In genomic region chr4:134395977-134396825, GRCm38 (mm10) we compare ENCODE assay signal across 8 mouse cellular contexts. TPM values are rescaled to one million over a fixed set of nuclear protein-coding genes. Genes with fewer than 3 reads are reported as not detected.
DNase-seq lines count a peak whose midpoint lies in the region; ATAC-seq and TF ChIP-seq lines count a peak whose summit lies in the region.

Gene Pafah2, plus strand, starts transcription at chr4:134396320.

- H3K4me2 ChIP-seq in forebrain, postnatal 0 days (ENCODE audit: low read depth), result peak within 1 kb of the TSS; percentile 92
- peak within 1 kb of the TSS; percentile 82 for H3K4me2 ChIP-seq in lung, embryonic 15.5 days

- no peaks in the 10 kb centered on the region; a peak in 1 of 4 replicates for H3K36me3 ChIP-seq in MEL (ENCODE audit: control insufficient read depth in 1 of 2, insufficient read depth in 2 of 2, low read length in 2 of 2)
- no peaks in the 10 kb centered on the region for H3K36me3 ChIP-seq in forebrain, postnatal 0 days (ENCODE audit: insufficient read depth)
- no peaks in the 10 kb centered on the region for H3K36me3 ChIP-seq in lung, embryonic 15.5 days

- peak within 1 kb of the TSS; percentile 63 for H3K9ac ChIP-seq in MEL (ENCODE audit: control insufficient read depth, low read depth, low read length, poor library complexity, severe bottlenecking)
- H3K9ac ChIP-seq in forebrain, postnatal 0 days, result peak within 1 kb of the TSS; percentile 56
- H3K9ac ChIP-seq in lung, embryonic 15.5 days, result peak within 1 kb of the TSS; percentile 48

- WGBS in cerebellum, adult 2 months, result under 1% methylated on average over 31 of the region's 31 CpGs
- WGBS in forebrain, postnatal 0 days, result under 1% methylated on average over 31 of the region's 31 CpGs
- under 1% methylated on average over 31 of the region's 31 CpGs for WGBS in lung, embryonic 15.5 days

- H3K79me2 ChIP-seq in MEL (ENCODE audit: control insufficient read depth, insufficient read depth, low read length, poor library complexity), result no peaks in the 10 kb centered on the region; the same call in 1 of the 2 replicates

- H3K27ac ChIP-seq in MEL (ENCODE audit: control insufficient read depth, low read depth, low read length), result peak within 1 kb of the TSS; percentile 6; the same call in 1 of the 2 replicates
- H3K27ac ChIP-seq in cerebellum, adult 2 months (ENCODE audit: insufficient read depth, low read length), result peak within 1 kb of the TSS; percentile 72
- H3K27ac ChIP-seq in forebrain, postnatal 0 days (ENCODE audit: low read depth, low read length), result peak within 1 kb of the TSS; percentile 81
- H3K27ac ChIP-seq in lung, embryonic 15.5 days, result peak within 1 kb of the TSS; percentile 86

- peak; percentile 98 for ATAC-seq in forebrain, postnatal 0 days
- peak; percentile 96 for ATAC-seq in lung, embryonic 15.5 days (ENCODE audit: borderline replicate concordance, extremely low read depth, low FRiP score, low TSS enrichment)

- TF ChIP-seq CTCF in MEL (IDR thresholded peaks at IDR 0.05 in 2 of 3, conservative IDR thresholded peaks at IDR 0.05 in 1 of 3; ENCODE audit: control insufficient read depth in 1 of 3, insufficient read depth in 1 of 3, low read depth in 2 of 3, low read length in 3 of 3, poor library complexity in 1 of 3, severe bottlenecking in 1 of 3), result peak; percentile 82 to 93 (median 91)
- peak; percentile 99 for TF ChIP-seq CTCF in cerebellum, adult 2 months (IDR thresholded peaks at IDR 0.05; ENCODE audit: borderline replicate concordance, insufficient read depth, low read depth, low read length)
- peak; percentile 99 for TF ChIP-seq CTCF in forebrain, postnatal 0 days (IDR thresholded peaks at IDR 0.05; ENCODE audit: low read depth)

- 0 out of 4 replicates have a peak, but pooled peaks of 1 of the 2 experiments have one; percentile 16 for TF ChIP-seq EP300 in MEL (IDR thresholded peaks at IDR 0.05; ENCODE audit: low read depth in 1 of 2, low read length in 2 of 2)

- H3K9me3 ChIP-seq in MEL (replicated peaks; ENCODE audit: insufficient read depth, low read length), result no peaks in the 10 kb centered on the region
- H3K9me3 ChIP-seq in forebrain, postnatal 0 days (ENCODE audit: low read length), result no peaks in the 10 kb centered on the region
- no peaks in the 10 kb centered on the region; the same call in 1 of the 2 replicates for H3K9me3 ChIP-seq in lung, embryonic 15.5 days

- H3K4me3 ChIP-seq in MEL (ENCODE audit: control insufficient read depth in 1 of 2, insufficient read depth in 1 of 2, low read depth in 2 of 2, low read length in 2 of 2), result peak within 1 kb of the TSS; percentile 59 to 69
- peak within 1 kb of the TSS; percentile 82 for H3K4me3 ChIP-seq in cerebellum, adult 2 months (replicated peaks; ENCODE audit: insufficient read depth, low read depth, low read length)
- peak within 1 kb of the TSS; percentile 43 for H3K4me3 ChIP-seq in forebrain, postnatal 0 days (ENCODE audit: low read depth, low read length)
- H3K4me3 ChIP-seq in lung, embryonic 15.5 days, result peak within 1 kb of the TSS; percentile 54

- peak; percentile 76 for TF ChIP-seq RAD21 in MEL (IDR thresholded peaks at IDR 0.05; ENCODE audit: low read depth, low read length)

- peak; percentile 99 for DNase-seq in MEL (ENCODE audit: low read depth, low spot score)
- peak; percentile 95 to 98 for DNase-seq in cerebellum, adult 2 months
- peak; percentile 99 for DNase-seq in forebrain, postnatal 0 days
- peak; percentile 95 for DNase-seq in heart, postnatal 4 days
- DNase-seq in layer of hippocampus, adult 8-10 months (ENCODE audit: low spot score in 2 of 2), result peak; percentile 97 to 98
- peak; percentile 94 for DNase-seq in ovary, adult 18-20 months (ENCODE audit: low spot score)
- peak; percentile 98 for DNase-seq in thymus, postnatal 0 days (ENCODE audit: low spot score)

- H3K4me1 ChIP-seq in MEL (ENCODE audit: control insufficient read depth in 1 of 2, insufficient read depth in 2 of 2, low read length in 2 of 2), result peaks cover 2 to 6% of the 10 kb centered on the region in 2 experiments; a peak in 2 of 4 replicates
- peaks cover 4% of the 10 kb centered on the region for H3K4me1 ChIP-seq in cerebellum, adult 2 months (ENCODE audit: control insufficient read depth, insufficient read depth, low read length)
- H3K4me1 ChIP-seq in forebrain, postnatal 0 days (ENCODE audit: insufficient read depth), result peaks cover 14% of the 10 kb centered on the region
- H3K4me1 ChIP-seq in lung, embryonic 15.5 days, result peaks cover 20% of the 10 kb centered on the region

- 0 out of 4 replicates have a peak, but pooled peaks of 1 of the 2 experiments have one; percentile 45 for TF ChIP-seq POLR2A in MEL (IDR thresholded peaks at IDR 0.05; ENCODE audit: control insufficient read depth in 1 of 2, insufficient read depth in 1 of 2, low read depth in 1 of 2, low read length in 2 of 2, poor library complexity in 1 of 2)
- peak; percentile 41; the same call in 1 of the 2 replicates for TF ChIP-seq POLR2A in cerebellum, adult 2 months (IDR thresholded peaks at IDR 0.05; ENCODE audit: borderline replicate concordance, insufficient read depth, low read length)

- H3K27me3 ChIP-seq in MEL (ENCODE audit: control insufficient read depth in 1 of 2, insufficient read depth in 2 of 2, low read length in 2 of 2), result no peaks in the 10 kb centered on the region
- no peaks in the 10 kb centered on the region for H3K27me3 ChIP-seq in cerebellum, adult 2 months (ENCODE audit: control insufficient read depth, insufficient read depth, low read length)
- no peaks in the 10 kb centered on the region for H3K27me3 ChIP-seq in forebrain, postnatal 0 days (ENCODE audit: insufficient read depth, low read length)
- no peaks in the 10 kb centered on the region for H3K27me3 ChIP-seq in lung, embryonic 15.5 days

TF ChIP-seq in MEL, 35 proteins besides CTCF, POLR2A, EP300 and RAD21 (continues in another document):
- TF ChIP-seq CHD1 (IDR thresholded peaks at IDR 0.05; ENCODE audit: low read depth, low read length), result no peak
- no peak for TF ChIP-seq USF2 (IDR thresholded peaks at IDR 0.05; ENCODE audit: borderline replicate concordance in 1 of 2, insufficient read depth in 1 of 2, low read depth in 1 of 2, low read length in 2 of 2)
- no peak for TF ChIP-seq JUND (IDR thresholded peaks at IDR 0.05; ENCODE audit: low read depth, low read length)
- TF ChIP-seq TBP (IDR thresholded peaks at IDR 0.05; ENCODE audit: low read depth, low read length), result peak; percentile 62; the same call in 1 of the 2 replicates
- peak; percentile 62 for TF ChIP-seq USF1 (IDR thresholded peaks at IDR 0.05; ENCODE audit: low read depth, low read length)
- peak; percentile 50 for TF ChIP-seq CHD2 (IDR thresholded peaks at IDR 0.05; ENCODE audit: low read length)
- TF ChIP-seq RCOR1 (IDR thresholded peaks at IDR 0.05; ENCODE audit: low read depth, low read length), result peak; percentile 28; the same call in 1 of the 2 replicates
- TF ChIP-seq SIN3A (IDR thresholded peaks at IDR 0.05; ENCODE audit: low read length), result peak; percentile 96
- no peak for TF ChIP-seq GATA1 (IDR thresholded peaks at IDR 0.05; ENCODE audit: low read depth, low read length)
- TF ChIP-seq NELFE (IDR thresholded peaks at IDR 0.05; ENCODE audit: low read depth, low read length), result peak; percentile 30
- TF ChIP-seq TCF12 (IDR thresholded peaks at IDR 0.05; ENCODE audit: low read depth, low read length), result peak; percentile 46; the same call in 1 of the 2 replicates
- TF ChIP-seq ZC3H11A (IDR thresholded peaks at IDR 0.05; ENCODE audit: low read depth, low read length), result peak; percentile 57
- peak; percentile 36; the same call in 1 of the 2 replicates for TF ChIP-seq ZNF384 (IDR thresholded peaks at IDR 0.05; ENCODE audit: low read depth, low read length)
- TF ChIP-seq BHLHE40 (IDR thresholded peaks at IDR 0.05; ENCODE audit: borderline replicate concordance, low read depth, low read length), result peak; percentile 56
- peak; percentile 90 for TF ChIP-seq SMC3 (IDR thresholded peaks at IDR 0.05; ENCODE audit: low read depth, low read length)
- peak; percentile 90; the same call in 1 of the 2 replicates for TF ChIP-seq MYC (IDR thresholded peaks at IDR 0.05; ENCODE audit: low read depth, low read length)
- no peak for TF ChIP-seq POLR2AphosphoS5 (IDR thresholded peaks at IDR 0.05; ENCODE audit: borderline replicate concordance, low read depth, low read length)
- TF ChIP-seq MAFK (IDR thresholded peaks at IDR 0.05; ENCODE audit: borderline replicate concordance, low read depth, low read length), result no peak
- no peak for TF ChIP-seq ZMIZ1 (IDR thresholded peaks at IDR 0.05; ENCODE audit: low read depth, low read length)
- TF ChIP-seq MXI1 (IDR thresholded peaks at IDR 0.05; ENCODE audit: low read depth, low read length), result peak; percentile 80
- TF ChIP-seq MAZ (IDR thresholded peaks at IDR 0.05; ENCODE audit: low read depth, low read length), result 0 out of 2 replicates have a peak, but pooled peaks have one; percentile 32
- peak; percentile 99 for TF ChIP-seq HCFC1 (IDR thresholded peaks at IDR 0.05; ENCODE audit: low read depth, low read length)
- no peak for TF ChIP-seq ZKSCAN1 (IDR thresholded peaks at IDR 0.05; ENCODE audit: low read depth, low read length)
- peak; percentile 99 for TF ChIP-seq KAT2A (conservative IDR thresholded peaks at IDR 0.05; ENCODE audit: low read depth, low read length)
- no peak for TF ChIP-seq TAL1 (IDR thresholded peaks at IDR 0.05; ENCODE audit: low read length)
- TF ChIP-seq E2F4 (IDR thresholded peaks at IDR 0.05; ENCODE audit: borderline replicate concordance, low read depth, low read length), result no peak
- TF ChIP-seq UBTF (IDR thresholded peaks at IDR 0.05; ENCODE audit: borderline replicate concordance, insufficient read depth, low read depth, low read length), result no peak
- peak; percentile 83 for TF ChIP-seq MAX (IDR thresholded peaks at IDR 0.05; ENCODE audit: low read length)
- no peak for TF ChIP-seq MYB (IDR thresholded peaks at IDR 0.05; ENCODE audit: low read depth, low read length)

RNA-seq across cellular contexts. Expression of gene Pafah2, which starts in this region (rescaled TPM):
- total RNA-seq in MEL (2012; rRNA removed), result 6.0 TPM in 2 replicates
- 10 to 100 TPM in 1 of 2 experiments, not detected in 1; 10.6 TPM for polyA plus RNA-seq in MEL (2012; ENCODE audit: insufficient read depth in 1 of 2, insufficient read length in 2 of 2, low read depth in 1 of 2, low replicate concordance in 2 of 2, missing spikeins in 1 of 2)
- 7.1 and 8.9 TPM in 2 replicates for polyA plus RNA-seq in cerebellum, adult 2 months (2012; rRNA removed)
- total RNA-seq in forebrain, postnatal 0 days (2014; rRNA removed), result 11.1 and 18.0 TPM in 2 replicates
- 6.4 and 7.6 TPM in 2 replicates for polyA plus RNA-seq in forebrain, postnatal 0 days (2015; fragmentation: Nextera tagmentation; extraction: Ambion mirVana)
- total RNA-seq in heart, postnatal 4 days (2021), result 1 to 10 TPM; 8.6 to 8.9 TPM
- total RNA-seq in layer of hippocampus, adult 8-10 months (2022), result 10 to 100 TPM in 1 of 4 experiments, 1 to 10 TPM in 3; 5.5 to 10.5 (median 8.5) TPM
- 10.6 and 12.6 TPM in 2 replicates for polyA plus RNA-seq in lung, embryonic 15.5 days (2015; fragmentation: Nextera tagmentation; extraction: Ambion mirVana)
- 4.6 and 5.3 TPM in 2 replicates for polyA plus RNA-seq in thymus, postnatal 0 days (2015; fragmentation: Nextera tagmentation; extraction: Ambion mirVana)

Comparison
In these comparisons a context has a peak if more than half of its experiments do, and no peak if none do; other contexts are left out.
1. Peak in every context shown above with its lines: DNase-seq, ATAC-seq, H3K4me3 ChIP-seq and H3K27ac ChIP-seq.
2. H3K27ac ChIP-seq: peak in every context shown above with its lines; median percentile 86 in lung, embryonic 15.5 days; 81 in forebrain, postnatal 0 days; 72 in cerebellum, adult 2 months; 6 in MEL.